ENCODE assay signal across 9 mouse cellular contexts in genomic region chr3:88173375-88173774, GRCm38 (mm10). TPM values are rescaled to one million over a fixed set of nuclear protein-coding genes. Genes with fewer than 3 reads are reported as not detected.
DNase-seq lines count a peak whose midpoint lies in the region; ATAC-seq and TF ChIP-seq lines count a peak whose summit lies in the region.
"Had no signal": no experiment of that assay in that cellular context is flagged by ENCODE, and none has a peak within 500 bp of the region (broad histone marks: within the 10 kb centered on the region; RNA-seq: fewer than 3 reads in every experiment).

No protein-coding gene starts in this region.

- intact Hi-C loops in heart, adult 2 months (cut with DNase I) = loop anchor here (1.0 to 10.0 kb wide), 2 partner anchors 49 to 86 kb away; no protein-coding TSS in a partner anchor

- no peak for TF ChIP-seq POLR2A in heart, adult 2 months (IDR thresholded peaks at IDR 0.05; ENCODE audit: insufficient read depth, low read depth, low read length)
- TF ChIP-seq POLR2A in testis, adult 2 months (IDR thresholded peaks at IDR 0.05; ENCODE audit: control insufficient read depth, low read depth, low read length) = no peak

- peak; percentile 85 for TF ChIP-seq CTCF in heart, adult 2 months (IDR thresholded peaks at IDR 0.05)
- peak; percentile 63; the same call in 1 of the 2 replicates for TF ChIP-seq CTCF in testis, adult 2 months (IDR thresholded peaks at IDR 0.05; ENCODE audit: control insufficient read depth, insufficient read depth, insufficient replicate concordance, low read depth, low read length)
- TF ChIP-seq CTCF in hindbrain, postnatal 0 days (IDR thresholded peaks at IDR 0.05; ENCODE audit: low read depth) = peak; percentile 89

- DNase-seq in heart, adult 2 months = peak; percentile 64 to 78
- DNase-seq in heart, embryonic 10.5 days (ENCODE audit: low spot score) = no peak
- DNase-seq in testis, postnatal 14 days (ENCODE audit: low spot score) = no peak
- DNase-seq in cerebellum, postnatal 14 days = peak; percentile 90 to 91
- DNase-seq in hindbrain, postnatal 0 days (ENCODE audit: low spot score) = peak; percentile 74
- DNase-seq in natural killer cell, adult 2 months (ENCODE audit: low spot score in 2 of 2) = peak; percentile 39 to 69

- H3K9me3 ChIP-seq in heart, embryonic 10.5 days = no peaks in the 10 kb centered on the region
- no peaks in the 10 kb centered on the region for H3K9me3 ChIP-seq in hindbrain, postnatal 0 days (ENCODE audit: low read length)
- H3K9me3 ChIP-seq: limb, embryonic 15.5 days had no signal

- H3K36me3 ChIP-seq in heart, adult 2 months (ENCODE audit: control insufficient read depth, insufficient read depth, low read length) = peaks cover 2% of the 10 kb centered on the region; the same call in 1 of the 2 replicates
- H3K36me3 ChIP-seq in heart, embryonic 10.5 days = peaks cover 69% of the 10 kb centered on the region
- peaks cover 1% of the 10 kb centered on the region; the same call in 1 of the 2 replicates for H3K36me3 ChIP-seq in testis, adult 2 months (ENCODE audit: control insufficient read depth, insufficient read depth, low read length)
- peaks cover 23% of the 10 kb centered on the region; the same call in 1 of the 2 replicates for H3K36me3 ChIP-seq in hindbrain, postnatal 0 days (ENCODE audit: insufficient read depth, low read length)

- no peaks in the 10 kb centered on the region for H3K79me2 ChIP-seq in heart, adult 2 months (replicated peaks; ENCODE audit: control insufficient read depth, insufficient read depth, low read length)

- H3K4me1 ChIP-seq in heart, adult 2 months (ENCODE audit: control insufficient read depth, insufficient read depth, low read length) = peaks cover 11% of the 10 kb centered on the region
- H3K4me1 ChIP-seq in heart, embryonic 10.5 days = peaks cover 15% of the 10 kb centered on the region
- H3K4me1 ChIP-seq in testis, adult 2 months (ENCODE audit: control insufficient read depth, insufficient read depth, low read length) = peaks cover 6% of the 10 kb centered on the region
- peaks cover 4% of the 10 kb centered on the region; the same call in 1 of the 2 replicates for H3K4me1 ChIP-seq in hindbrain, postnatal 0 days (ENCODE audit: insufficient read depth, low read length)

- no peak overlapping the region; the same call in 1 of the 2 replicates for H3K27ac ChIP-seq in heart, adult 2 months
- no peak overlapping the region for H3K27ac ChIP-seq in heart, embryonic 10.5 days
- no peak overlapping the region; the same call in 1 of the 2 replicates for H3K27ac ChIP-seq in testis, adult 2 months (ENCODE audit: control insufficient read depth, insufficient read depth, low read depth, low read length)
- no peak overlapping the region for H3K27ac ChIP-seq in hindbrain, postnatal 0 days
- H3K27ac ChIP-seq: limb, embryonic 15.5 days had no signal

- no peak for ATAC-seq in hindbrain, postnatal 0 days
- no peak for ATAC-seq in erythroid progenitor cell, adult 5-6 weeks (replicated peaks; ENCODE audit: low FRiP score, poor library complexity, severe bottlenecking)

- no peak overlapping the region for H3K9ac ChIP-seq in heart, adult 2 months (ENCODE audit: low read depth, low read length)
- no peak overlapping the region for H3K9ac ChIP-seq in hindbrain, postnatal 0 days (replicated peaks; ENCODE audit: low read length)
- H3K9ac ChIP-seq: limb, embryonic 15.5 days had no signal

- H3K4me3 ChIP-seq in heart, adult 2 months = no peak overlapping the region
- H3K4me3 ChIP-seq in heart, embryonic 10.5 days = no peak overlapping the region
- H3K4me3 ChIP-seq in testis, adult 2 months (ENCODE audit: control insufficient read depth, low read depth, low read length) = no peak overlapping the region
- H3K4me3 ChIP-seq in hindbrain, postnatal 0 days (ENCODE audit: low read length) = no peak overlapping the region
- H3K4me3 ChIP-seq: limb, embryonic 15.5 days had no signal

- H3K4me2 ChIP-seq in hindbrain, postnatal 0 days (ENCODE audit: low read depth, low read length) = no peak overlapping the region
- H3K4me2 ChIP-seq: limb, embryonic 15.5 days had no signal

- no peaks in the 10 kb centered on the region for H3K27me3 ChIP-seq in heart, adult 2 months (ENCODE audit: control insufficient read depth, insufficient read depth, low read length)
- no peaks in the 10 kb centered on the region for H3K27me3 ChIP-seq in heart, embryonic 10.5 days (ENCODE audit: insufficient read depth, poor library complexity, severe bottlenecking)
- no peaks in the 10 kb centered on the region for H3K27me3 ChIP-seq in testis, adult 2 months (ENCODE audit: control insufficient read depth, insufficient read depth, low read length)
- no peaks in the 10 kb centered on the region for H3K27me3 ChIP-seq in hindbrain, postnatal 0 days (ENCODE audit: insufficient read depth, low read length)
- H3K27me3 ChIP-seq: limb, embryonic 15.5 days had no signal

- TF ChIP-seq EP300 in heart, adult 2 months (IDR thresholded peaks at IDR 0.05; ENCODE audit: insufficient read depth, low read depth, low read length) = peak; percentile 70; the same call in 1 of the 2 replicates

- 44% methylated on average over 3 of the region's 3 CpGs for WGBS in heart, adult 2 months
- WGBS in heart, embryonic 10.5 days = 49% methylated on average over 3 of the region's 3 CpGs
- 44% methylated on average over 3 of the region's 3 CpGs for WGBS in hindbrain, postnatal 0 days

RNA-seq across cellular contexts. Expression of gene Mef2d, which starts 31.2 kb away (rescaled TPM):
- total RNA-seq in heart, adult 2 months (2021) = 100 to 1,000 TPM; 118 to 129 TPM
- polyA plus RNA-seq in heart, adult 2 months (2012; rRNA removed) = 119 and 122 TPM in 2 replicates
- 35.8 and 47.3 TPM in 2 replicates for polyA plus RNA-seq in heart, embryonic 10.5 days (2016; fragmentation: Nextera tagmentation; extraction: Ambion mirVana)
- polyA plus RNA-seq in testis, adult 2 months (2012; rRNA removed) = 16.0 and 17.6 TPM in 2 replicates
- total RNA-seq in hindbrain, postnatal 0 days (2014; rRNA removed) = 44.0 and 50.3 TPM in 2 replicates
- 13.4 and 19.2 TPM in 2 replicates for polyA plus RNA-seq in hindbrain, postnatal 0 days (2015; fragmentation: Nextera tagmentation; extraction: Ambion mirVana)
- 36.9 and 37.8 TPM in 2 replicates for total RNA-seq in erythroid progenitor cell, adult 5-6 weeks (2015; ENCODE audit: low replicate concordance)
- 15.3 and 16.9 TPM in 2 replicates for total RNA-seq in erythroid progenitor cell, adult 5-6 weeks (2017; ENCODE audit: low replicate concordance)

Comparison
In these comparisons a context has a peak if more than half of its experiments do, and no peak if none do; other contexts are left out.
1. DNase-seq: peak in heart, adult 2 months (2 of 2), cerebellum, postnatal 14 days (2 of 2), hindbrain, postnatal 0 days (single experiment) and natural killer cell, adult 2 months (2 of 2); none in heart, embryonic 10.5 days (single experiment) and testis, postnatal 14 days (single experiment).
2. Peak in every context shown above with its lines, with median percentiles within 50 percentile points of each other: CTCF ChIP-seq.